Mouse (Mus musculus) testis, postnatal 10 days (tissue): ENCODE measurements at regions not wholly inside any gene's neighbourhood (a gene's known extent, or its start where the extent isn't known, plus 50 kb on each side); places are given as distances from the start of the nearest gene placed in this dataset.

Source experiments
- DNase-seq: peaks from one replicate; pipeline ENCODE4 v3.0.0; 2021; ENCODE audit warnings: low spot score

GRCm38 (mm10) chr1:136781561-136782025 is 156.9 kb downstream of the Zfp281 start:
- DNase-seq, result peak; percentile 70

GRCm38 (mm10) chr1:136782261-136782660 is 157.6 kb downstream of the Zfp281 start:
- no peak for DNase-seq

GRCm38 (mm10) chr1:136784178-136784577 is 159.5 kb downstream of the Zfp281 start:
- no peak for DNase-seq

- no peak for DNase-seq
Measured at GRCm38 (mm10) chr1:136788979-136789513, 164.3 kb downstream of the Zfp281 start.

GRCm38 (mm10) chr1:136791641-136792040 is 166.9 kb downstream of the Zfp281 start:
- DNase-seq, result no peak
